Mouse (Mus musculus) layer of hippocampus, adult 18-20 months (tissue): Measurements from ENCODE around the gene Siah1b. TPM values are rescaled to one million over a fixed set of nuclear protein-coding genes. Genes with fewer than 3 reads are reported as not detected.
A peak's percentile ranks its signal among the peaks of the same experiment; 100 is the strongest.

Source experiments
- DNase-seq, 2 experiments: peaks; one replicate each; pipeline ENCODE4 v3.0.0; 2022; ENCODE audit warnings: low spot score in 2 of 2
- long read RNA-seq: library from polyadenylated mRNA; stranded (forward); transcript quantifications from one replicate; pipeline ENCODE4 v2.0.0, GENCODE M21; 2021
- total RNA-seq, 2 experiments: library from RNA; stranded (reverse); gene quantifications; 2 replicates each; pipeline ENCODE4 v1.2.3; 2021

The Siah1b gene
- 10 to 100 TPM in 1 of 2 experiments, 1 to 10 TPM in 1; 9.8 to 10.3 TPM for total RNA-seq
- long read RNA-seq, transcript Siah1b-203 (4 exons, 803 nt), result major isoform, 7 of 8 reads
- long read RNA-seq, partial matches to known transcripts, result 0 of 8 reads
- long read RNA-seq, other reads (novel, unspliced or antisense), result 1 of 8 reads

DNA sequence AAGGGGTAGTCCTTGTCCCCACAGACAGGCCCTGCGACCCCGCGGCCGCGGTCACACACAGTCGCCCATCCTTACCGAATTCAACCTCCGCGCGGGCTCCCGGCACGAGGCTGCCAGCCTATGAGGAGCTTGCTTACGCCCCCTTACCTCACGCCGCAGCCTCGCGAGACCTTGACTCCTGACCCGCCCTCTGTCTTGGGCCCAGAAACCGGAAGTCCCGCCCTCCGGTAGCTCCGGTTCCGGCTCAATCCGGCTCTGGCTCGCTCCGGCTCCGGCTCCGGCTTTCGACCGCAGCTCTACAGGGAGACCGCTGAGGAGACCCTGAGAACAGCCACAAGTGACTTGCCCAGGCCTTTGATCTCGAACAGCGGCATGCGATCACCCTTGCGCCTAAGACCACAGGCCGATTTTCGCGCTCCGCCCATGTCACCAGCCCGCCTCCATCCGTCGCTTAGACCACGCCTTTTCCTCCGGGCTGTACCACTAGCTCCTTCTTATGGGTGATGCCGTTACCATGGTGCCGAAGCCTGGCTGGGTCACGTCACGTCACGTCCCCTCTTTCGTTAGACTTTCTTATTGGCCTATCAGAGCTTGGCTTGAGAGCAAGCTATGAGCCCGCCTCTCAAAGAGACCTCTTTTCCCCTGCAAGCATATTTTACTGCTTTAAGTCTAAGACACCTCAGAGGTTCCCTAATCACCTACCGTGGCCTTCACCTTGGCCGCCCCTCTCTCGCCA is at the start of gene Siah1b:
Gene Siah1b (minus strand): TSS at position 454 of the 736 bp plus-strand sequence.
- DNase-seq, result peak; percentile 89 to 94

DNA sequence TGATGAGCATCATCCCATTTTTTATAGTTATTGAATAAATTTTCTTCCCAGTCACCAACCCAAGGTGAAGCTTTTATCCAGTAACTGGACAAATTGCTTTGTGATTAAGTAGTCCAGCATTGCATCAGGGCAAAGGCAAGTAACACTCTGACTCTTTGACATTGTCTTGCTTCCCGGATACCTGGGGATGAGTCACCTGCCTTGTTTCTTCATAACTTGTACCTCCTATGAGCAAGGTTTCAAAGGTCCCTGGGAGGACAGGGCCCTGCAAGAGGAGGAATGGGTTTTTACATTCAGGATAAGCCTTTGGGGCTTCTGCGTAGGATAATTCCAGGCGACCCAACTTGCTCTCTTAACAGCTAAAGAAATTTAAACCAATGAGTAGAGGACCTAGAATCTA is 47.6 kb upstream of the Siah1b start:
- no peak for DNase-seq

DNA sequence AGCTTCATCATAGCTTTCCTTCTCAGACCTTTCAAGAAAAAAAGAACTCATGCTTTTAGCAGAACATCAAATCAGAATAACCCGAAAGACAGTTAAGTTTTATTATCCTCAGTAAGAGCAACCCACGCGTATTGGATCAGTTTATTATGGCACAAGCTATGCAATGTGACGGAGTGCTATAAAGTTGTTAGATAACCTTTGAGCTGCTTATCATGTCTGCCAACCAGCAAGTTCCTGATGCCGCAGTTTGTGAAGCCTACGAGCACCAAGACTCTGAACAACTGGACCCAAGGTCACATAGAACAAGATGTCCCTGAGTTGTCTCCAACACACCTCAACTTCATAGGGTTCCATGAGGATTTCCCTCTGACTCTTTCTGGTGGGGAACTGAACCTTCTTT is 37.5 kb upstream of the Siah1b start:
- DNase-seq, result no peak

DNA sequence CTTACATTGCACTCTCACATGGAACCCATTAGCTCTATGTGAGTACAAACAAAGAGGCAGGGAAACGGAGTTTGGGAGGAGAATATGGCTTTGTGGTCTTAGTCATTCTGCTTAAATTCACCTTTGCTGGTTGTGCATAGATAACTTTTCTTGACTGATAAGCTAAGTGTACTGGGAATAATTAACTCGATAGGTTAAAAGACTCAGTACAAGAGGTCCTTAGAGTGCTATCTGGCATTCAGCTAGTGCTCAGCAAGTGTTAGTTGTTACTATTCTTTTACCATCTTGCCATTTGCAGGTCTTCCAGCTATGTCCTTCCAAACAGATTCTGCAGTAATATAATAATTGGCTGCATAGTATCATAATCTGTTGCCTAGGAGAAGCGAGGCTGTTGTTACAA is 34.9 kb upstream of the Siah1b start:
- DNase-seq, result no peak

DNA sequence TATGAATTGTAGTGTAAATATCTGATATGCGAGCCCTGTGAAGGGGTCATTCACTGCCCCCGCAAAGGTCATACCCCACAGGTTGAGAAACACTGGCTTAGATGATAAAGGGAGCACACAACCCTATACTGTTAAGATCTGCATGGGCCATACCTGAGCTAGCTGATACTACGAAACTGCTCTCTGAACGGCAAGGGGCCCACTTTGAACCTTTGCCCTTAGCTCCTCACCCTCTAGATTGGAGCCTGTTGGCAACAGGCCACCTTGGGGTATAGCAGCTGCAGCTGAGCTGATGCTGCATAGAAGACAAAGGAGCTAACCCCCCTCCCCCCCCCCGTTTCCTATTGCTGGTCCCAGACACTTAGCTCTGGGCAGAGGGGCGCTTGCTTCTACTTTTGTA is 26.4 kb upstream of the Siah1b start:
- DNase-seq, result no peak

DNA sequence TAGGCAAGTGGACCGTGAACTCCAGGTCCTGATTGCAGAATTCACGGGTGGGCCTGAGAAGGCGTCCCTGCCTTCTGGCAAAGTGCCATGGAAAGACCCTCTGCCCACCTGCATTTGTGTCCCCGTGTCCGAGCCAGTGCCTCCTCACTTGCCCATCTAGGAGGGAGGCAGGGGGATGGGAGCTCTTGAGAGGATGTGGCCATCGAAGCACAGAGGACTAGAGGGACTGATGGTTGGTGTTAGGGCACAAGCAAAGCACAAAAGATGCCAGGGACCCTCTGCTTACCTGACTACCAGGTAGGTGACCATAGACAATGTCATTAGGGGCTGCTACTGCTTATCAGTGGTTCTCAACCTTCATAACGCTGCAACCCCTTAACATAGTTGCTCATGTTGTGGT is 25.9 kb upstream of the Siah1b start:
- DNase-seq, result no peak

DNA sequence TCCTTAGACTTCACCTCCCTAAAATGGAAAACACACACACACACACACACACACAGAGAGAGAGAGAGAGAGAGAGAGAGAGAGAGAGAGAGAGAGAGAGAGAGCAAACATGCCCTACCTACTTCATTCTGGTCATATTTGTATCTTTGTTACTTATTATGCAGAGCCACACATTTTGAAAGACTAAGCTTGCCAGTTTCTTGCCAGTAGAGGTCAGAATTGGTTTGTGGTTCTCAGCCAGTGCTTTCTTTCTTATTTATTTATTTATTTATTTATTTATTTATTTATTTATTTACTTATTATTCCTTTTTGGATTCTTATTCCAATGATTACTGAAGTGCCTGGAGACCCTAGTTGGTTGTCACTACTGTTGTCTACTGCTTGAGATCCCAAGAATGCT is 25.2 kb upstream of the Siah1b start:
- DNase-seq, result peak in 1 of 2 experiments; percentile 7

DNA sequence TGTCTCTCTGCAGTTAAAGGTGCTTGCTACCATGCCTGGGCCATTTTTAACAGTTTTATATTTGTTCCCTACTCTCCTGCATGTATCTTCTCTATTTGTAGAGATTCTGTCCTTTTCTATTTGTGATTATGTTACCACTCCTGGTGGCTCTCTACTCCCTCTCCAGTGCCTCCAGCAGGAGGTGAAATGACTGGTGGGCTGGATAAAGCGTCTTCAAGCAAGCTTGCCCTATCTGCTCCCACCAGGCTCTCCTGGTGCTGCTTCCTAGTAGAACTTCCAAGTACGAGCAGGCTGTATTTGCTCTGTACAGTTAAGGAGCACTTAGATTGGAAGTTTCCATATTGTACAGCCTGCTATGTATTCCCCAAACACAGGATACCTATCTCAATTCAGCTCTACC is 19.5 kb upstream of the Siah1b start:
- DNase-seq, result no peak

DNA sequence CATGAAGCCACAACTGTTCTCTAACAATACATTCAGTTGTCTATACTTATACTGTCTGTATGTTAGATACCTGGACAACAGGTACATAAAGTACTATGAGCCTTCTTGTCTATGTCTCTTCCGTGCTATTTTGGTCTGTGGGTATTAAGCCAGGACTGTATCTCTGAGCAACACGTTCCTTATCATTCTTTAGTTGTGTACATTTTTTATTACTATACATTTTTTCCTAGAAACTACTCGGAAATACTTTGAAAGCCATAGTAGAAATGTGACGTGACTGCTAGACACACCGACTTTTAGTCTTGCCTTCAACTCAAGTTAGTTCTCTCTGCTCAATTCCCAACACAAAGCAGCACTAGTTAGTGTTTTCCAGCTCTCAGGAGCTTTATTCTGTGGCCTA is 17.1 kb upstream of the Siah1b start:
- DNase-seq, result no peak

DNA sequence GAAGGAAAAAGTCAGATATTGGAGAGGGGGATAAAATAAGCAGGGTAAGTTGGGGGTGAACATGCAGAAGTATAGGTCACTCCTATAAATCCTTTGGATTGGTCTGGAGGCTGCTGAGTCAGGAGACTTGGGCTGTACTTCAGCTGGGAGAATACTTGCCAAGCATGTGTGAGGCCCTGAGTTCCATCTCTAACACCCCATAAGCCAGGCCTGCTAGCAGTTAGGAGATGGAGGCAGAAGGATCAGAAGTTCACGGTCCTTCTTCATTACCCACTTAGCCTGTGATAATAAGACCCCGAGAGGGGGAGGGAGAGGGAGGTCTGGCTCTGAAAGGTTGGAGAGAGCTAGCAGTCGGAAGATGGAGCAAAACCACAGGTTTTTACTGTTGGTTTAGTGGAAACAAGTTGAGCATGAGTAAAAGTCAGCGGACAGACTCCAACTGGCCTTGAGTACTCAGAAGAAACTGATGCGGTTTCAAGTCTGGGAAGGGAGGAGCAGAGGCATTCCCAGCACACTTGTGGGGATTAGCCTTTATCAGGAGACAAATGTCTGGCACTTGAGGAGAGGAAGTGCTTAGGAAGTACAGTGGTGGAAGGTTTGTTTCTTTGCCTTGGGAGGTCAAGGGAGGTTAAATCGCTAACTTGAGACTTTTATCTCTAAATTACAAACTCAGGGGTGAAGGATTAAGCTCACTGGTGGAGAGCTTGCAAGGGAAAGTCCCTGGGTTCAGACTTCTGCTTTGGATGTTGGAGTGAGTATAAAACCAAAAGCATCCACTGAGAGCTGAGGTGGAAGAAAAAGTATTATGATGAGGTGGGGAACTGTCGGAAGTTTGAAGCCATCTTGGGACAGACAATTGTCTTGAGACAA is 16.2 kb upstream of the Siah1b start:
- DNase-seq, result no peak

DNA sequence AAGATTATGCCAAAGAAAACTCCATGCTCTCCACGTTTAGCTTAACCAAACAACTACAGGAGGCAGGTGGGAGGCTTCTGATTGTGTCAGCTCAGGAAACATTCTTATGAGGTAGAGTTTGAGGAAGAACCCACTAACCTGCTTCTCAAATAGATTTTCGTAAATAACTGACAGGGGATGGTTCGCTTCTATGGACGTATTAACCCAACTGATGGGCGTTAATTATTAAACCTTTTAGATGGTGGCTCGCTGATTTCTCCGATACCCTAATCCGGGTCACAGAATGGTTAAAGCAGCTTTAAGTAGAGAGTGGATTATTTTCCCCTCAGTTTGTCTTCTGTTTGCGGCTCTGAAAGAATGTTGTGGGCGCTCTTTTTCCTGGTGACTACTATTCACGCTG is 13.6 kb upstream of the Siah1b start:
- no peak for DNase-seq

DNA sequence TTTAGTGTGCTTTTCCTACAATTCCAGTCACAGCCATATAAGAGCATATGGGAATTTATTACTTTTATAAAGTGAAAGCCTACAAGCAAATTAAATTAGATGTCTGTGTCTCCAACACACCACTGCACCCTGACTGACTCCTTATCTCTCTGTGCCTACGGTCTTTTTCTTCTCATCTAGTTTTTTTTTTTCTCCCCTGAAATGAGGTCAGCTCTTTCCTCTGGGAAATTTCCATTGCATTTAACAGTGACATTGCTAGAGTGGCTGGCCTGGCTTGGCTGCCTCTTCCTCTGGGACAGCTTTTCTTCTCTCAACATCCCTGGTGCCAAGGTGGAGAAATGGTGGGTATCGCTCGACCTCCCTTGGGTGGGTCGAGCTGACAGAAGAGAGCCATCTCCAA is 12.3 kb upstream of the Siah1b start, which contains the start of gene Cltrn:
Gene Cltrn (plus strand): TSS at position 249 of the 400 bp plus-strand sequence.
- DNase-seq, result no peak

DNA sequence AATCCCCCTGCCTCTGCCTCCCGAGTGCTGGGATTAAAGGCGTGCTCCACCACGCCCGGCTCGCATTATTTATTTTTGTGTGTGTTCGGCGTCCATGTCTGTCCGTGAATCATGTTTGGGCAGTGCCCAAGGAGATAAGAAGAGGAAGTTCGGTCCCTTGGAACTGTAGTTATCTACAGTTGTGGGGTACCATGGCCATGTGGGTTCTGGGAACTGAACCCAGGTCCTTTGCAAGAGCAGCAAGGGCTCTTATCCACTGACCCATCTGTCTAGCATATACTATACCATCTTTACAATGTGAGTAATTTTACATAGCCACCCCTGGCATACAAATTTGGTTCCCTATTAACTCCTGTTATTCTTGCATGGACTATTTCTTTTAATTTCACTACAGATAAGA is 5.7 kb upstream of the Siah1b start:
- DNase-seq, result no peak

DNA sequence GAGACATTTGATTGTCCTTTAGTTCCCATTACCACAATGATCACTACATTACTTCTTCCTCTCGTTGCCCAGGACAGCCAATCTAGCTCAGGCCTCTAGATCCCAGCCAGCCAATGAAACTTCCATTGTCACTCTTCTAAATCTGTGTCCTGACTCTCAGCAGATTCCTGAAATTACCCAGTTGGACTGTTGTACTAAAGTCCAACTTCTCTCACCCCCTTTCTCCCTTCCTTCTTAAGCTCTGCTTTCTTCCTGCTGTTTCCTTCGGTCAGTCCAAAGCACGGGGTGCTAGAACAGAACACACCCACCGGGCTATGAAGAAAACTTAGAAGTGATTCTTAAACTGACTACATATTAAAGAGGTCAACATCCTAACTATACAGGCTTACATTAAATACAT is 7.3 kb downstream of the Siah1b start:
- DNase-seq, result no peak

DNA sequence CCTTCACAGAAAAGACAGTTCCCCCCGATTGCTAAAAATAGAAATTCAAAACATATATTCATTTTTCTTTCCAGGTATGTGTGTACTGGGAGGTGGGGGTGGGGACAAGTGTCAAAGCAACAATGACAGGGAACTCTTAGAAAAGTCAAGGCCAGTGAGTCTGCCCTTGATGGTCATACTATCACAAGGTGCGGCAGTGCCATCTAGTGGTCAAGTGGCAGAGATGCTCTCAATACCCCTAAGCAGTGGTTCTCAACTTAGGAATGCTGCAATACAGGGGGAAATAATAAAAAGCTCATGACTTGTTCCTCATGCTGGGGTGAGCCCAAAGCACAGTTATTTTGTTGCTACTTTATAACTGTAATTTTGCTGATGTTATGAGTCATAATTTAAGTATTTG is 10.1 kb downstream of the Siah1b start:
- peak; percentile 19 to 52 for DNase-seq

DNA sequence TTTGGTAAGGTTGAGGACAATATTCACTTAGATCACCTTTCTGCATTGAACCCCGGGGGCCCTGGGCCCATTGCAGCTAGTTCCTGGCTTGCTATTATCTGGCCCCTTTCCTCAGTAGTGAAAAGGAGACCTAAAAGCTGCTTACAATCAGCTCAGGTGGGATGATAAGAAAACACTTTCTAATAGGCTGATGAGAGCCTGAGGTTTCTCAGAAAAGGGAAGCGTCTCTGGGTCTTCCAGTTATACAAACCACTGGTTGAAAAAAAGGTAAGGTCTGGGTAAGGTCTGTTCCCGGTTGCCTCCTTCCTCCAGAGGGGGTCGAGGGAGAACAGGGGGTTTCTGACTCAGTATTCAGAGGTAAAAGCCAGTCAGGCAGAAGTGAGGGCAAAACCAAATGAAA is 17.2 kb downstream of the Siah1b start:
- DNase-seq, result no peak

DNA sequence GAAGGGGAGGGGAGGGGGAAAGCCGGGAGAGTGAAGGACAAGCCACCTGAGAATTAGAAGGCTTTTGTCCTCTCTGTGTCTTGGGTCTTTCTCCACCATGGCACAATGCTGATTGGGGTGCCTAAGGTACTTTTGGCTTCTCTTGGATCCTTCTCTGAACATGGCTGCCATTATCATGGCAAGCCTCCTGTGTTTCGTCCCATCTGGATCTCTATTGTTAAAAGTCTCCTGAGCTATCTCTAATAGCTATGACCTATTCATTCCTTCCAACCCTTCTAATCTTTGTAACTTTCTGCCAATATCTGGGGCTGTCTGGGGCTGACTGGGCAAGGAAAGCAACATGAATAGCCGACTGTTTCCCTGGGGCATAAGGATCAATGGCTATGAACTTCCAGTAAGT is 17.8 kb downstream of the Siah1b start:
- no peak for DNase-seq

DNA sequence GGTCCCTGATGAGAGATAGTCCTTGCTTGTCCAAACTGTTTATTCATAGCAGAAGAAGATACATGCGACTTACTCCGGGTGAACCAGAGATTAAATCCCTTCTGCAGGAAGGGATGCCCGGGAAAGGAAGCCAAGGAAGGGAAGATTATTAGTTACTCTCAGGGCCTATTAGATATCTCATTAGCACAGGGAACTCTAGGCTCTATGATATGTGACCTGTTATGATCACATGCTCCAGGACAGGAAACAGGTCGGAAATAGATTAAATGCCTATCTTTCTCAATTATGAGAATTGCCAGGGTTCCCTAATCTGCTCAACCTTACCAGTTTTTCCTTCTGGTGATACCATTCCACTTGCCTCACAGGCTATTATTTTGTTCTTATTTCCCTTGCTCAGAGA is 20.6 kb downstream of the Siah1b start:
- DNase-seq, result no peak

DNA sequence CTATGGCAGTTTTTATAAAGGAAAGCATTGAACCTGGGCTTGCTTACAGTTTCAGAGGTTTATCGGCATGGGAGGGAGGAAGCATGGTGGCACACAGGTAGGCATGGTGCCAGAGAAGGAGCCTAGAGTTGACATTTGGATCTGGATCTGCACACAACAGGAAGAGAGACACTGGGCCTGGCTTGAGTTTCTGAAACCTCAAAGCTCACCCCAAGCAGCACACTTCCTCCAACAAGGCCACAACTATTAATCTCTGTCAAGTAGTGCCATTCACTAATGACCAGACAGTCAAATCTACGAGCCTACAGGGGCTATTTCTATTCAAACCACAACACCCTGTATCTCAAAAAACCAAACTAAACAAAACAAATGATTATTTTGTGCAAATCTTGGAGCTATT is 29.6 kb downstream of the Siah1b start:
- no peak for DNase-seq

DNA sequence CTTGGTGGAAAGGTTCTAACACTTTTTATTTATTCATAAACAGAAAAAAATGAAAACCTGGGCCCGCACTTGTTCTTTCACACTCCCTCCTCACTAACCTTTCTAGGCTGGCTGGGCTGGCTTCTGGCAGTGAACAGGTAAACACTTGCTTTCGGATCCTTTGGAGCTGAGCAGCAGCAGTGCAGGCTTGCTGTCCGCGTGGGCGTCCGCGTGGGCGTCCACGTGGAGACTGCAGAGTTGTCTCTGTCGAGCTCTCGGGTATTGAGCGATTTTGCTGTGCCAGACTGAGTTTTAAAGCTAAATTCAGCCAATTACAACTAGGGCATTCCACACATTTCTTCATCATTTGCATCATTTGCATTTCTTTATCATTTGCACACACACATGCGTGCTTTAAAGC is 34.2 kb downstream of the Siah1b start:
- peak; percentile 14 to 71 for DNase-seq

DNA sequence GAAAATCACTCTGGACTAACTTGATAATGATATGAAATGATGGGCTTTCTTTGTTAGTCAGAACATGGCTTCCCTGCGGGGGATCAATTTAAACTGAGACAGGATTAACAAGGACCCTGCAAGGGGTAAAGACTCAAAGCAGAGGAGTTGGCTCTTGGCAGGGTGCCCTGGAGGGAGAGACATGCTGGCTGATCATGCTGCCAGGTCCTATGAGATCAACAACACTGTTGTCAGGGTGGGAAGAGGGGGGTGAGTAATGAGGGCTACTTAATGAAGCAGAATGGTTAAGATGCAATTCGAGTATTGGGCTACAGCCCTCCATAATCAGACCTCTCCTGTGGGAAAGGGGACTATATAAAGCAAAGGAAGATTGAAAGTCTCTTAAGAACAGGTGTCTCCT is 37.4 kb downstream of the Siah1b start:
- no peak for DNase-seq

DNA sequence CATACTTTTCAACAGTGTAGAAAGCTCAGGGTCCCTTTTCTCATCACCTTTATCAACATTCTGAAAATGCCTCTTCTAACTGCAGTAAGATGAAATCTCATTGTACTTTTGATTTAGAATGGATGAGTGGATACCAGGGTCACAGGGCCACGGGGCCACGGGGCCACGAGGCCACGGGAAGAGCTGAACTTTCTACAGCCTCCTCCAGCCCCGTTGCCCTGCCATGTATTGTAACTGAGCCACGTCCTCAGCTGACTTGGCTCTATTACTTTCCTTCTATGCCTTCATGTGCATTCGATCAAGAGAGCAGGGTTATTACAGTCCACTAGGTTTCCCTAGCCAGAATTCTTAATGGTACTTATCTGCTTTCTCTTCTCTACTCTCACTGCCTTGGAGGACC is 40.4 kb downstream of the Siah1b start:
- no peak for DNase-seq
